In the genomic region with DNA sequence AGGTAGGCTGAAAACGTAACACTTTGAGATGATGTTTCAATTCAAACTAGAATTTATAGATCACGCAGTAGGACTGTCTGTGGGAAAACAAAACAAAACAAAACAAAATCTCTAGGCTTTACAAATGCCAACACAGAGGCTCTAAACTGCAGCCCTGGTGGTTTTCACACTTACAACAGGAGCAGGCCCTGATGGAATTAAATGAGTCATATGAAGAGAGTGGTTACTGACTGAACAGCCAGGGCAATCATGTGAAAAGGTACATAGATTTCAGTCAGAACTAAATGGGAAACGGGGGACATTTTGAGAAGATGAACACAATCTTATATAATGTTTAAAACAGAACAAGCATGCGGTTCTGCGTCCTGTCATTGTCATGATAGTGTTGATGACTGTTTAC, we compare ENCODE assay signal across 23 mouse cellular contexts.
A peak's percentile ranks its signal among the peaks of the same experiment; 100 is the strongest.
DNase-seq lines count a peak whose midpoint lies in the region; ATAC-seq and TF ChIP-seq lines count a peak whose summit lies in the region.
"Had no signal": no experiment of that assay in that cellular context is flagged by ENCODE, and none has a peak within 500 bp of the region (broad histone marks: within the 10 kb centered on the region; RNA-seq: fewer than 3 reads in every experiment).

No protein-coding gene starts in this region.

- TF ChIP-seq RAD21 in CH12.LX (IDR thresholded peaks at IDR 0.05; ENCODE audit: low read depth, low read length): no peak

- no peak for ATAC-seq in erythroblast, adult 5-6 weeks (replicated peaks; ENCODE audit: low FRiP score, poor library complexity, severe bottlenecking)
- ATAC-seq: activated CD4-positive, CD25-positive, alpha-beta regulatory T cell, adult 4 months; CD4-positive, CD25-positive, alpha-beta regulatory T cell, adult 4 months; Patski had no signal

- H3K36me3 ChIP-seq in CH12.LX (replicated peaks in 1 of 2; ENCODE audit: control insufficient read depth in 1 of 2, insufficient read depth in 1 of 2, low read length in 1 of 2): no peaks in the 10 kb centered on the region
- H3K36me3 ChIP-seq: G1E had no signal

- no peak overlapping the region for H3K4me2 ChIP-seq in CH12.LX (ENCODE audit: insufficient read depth, low read depth, poor library complexity, severe bottlenecking)

- no peak overlapping the region for H3K27ac ChIP-seq in CH12.LX (ENCODE audit: insufficient read depth, low read depth)

- dilution Hi-C loops in CH12.LX (cut with MboI; ENCODE audit: extremely low pct_ligation_motif_present, extremely low pct_unique_long_range_greater_than_20kb, low sequenced_read_pairs): no loop called here

- no peak for TF ChIP-seq POLR2A in CH12.LX (IDR thresholded peaks at IDR 0.05; ENCODE audit: low read depth, low read length)

- no peaks in the 10 kb centered on the region for H3K9me3 ChIP-seq in CH12.LX (replicated peaks; ENCODE audit: low read length)

- H3K79me2 ChIP-seq in CH12.LX (replicated peaks; ENCODE audit: control insufficient read depth, extremely low read depth, insufficient read depth, poor library complexity, severe bottlenecking): no peaks in the 10 kb centered on the region

- in situ Hi-C loops in CH12.LX (cut with MboI; ENCODE audit: low pct_ligation_motif_present, low pct_unique_long_range_greater_than_20kb, low sequenced_read_pairs): no loop called here

- no peak overlapping the region for H3K4me3 ChIP-seq in CH12.LX (replicated peaks in 1 of 3; ENCODE audit: low read depth in 2 of 3, low read length in 2 of 3, poor library complexity in 1 of 3)

- peak; percentile 39 for DNase-seq in CD4-positive helper T cell, adult 2 months (ENCODE audit: low read depth, low spot score)
- peak; percentile 74 for DNase-seq in CH12.LX (ENCODE audit: extremely low read depth)
- DNase-seq in induced T-regulatory cell, adult 2 months (ENCODE audit: low read depth): peak; percentile 25
- no peak for DNase-seq in kidney, adult 8-10 months
- DNase-seq in adrenal gland, adult 18-20 months (ENCODE audit: low spot score in 2 of 2): no peak
- DNase-seq: adrenal gland, adult 2 months; adrenal gland, adult 8-10 months; adrenal gland, postnatal 10 days; adrenal gland, postnatal 14 days; adrenal gland, postnatal 25 days; adrenal gland, postnatal 36 days; B cell, adult 2 months; cerebellum, adult 11 months; cerebellum, adult 11-12 months; cerebellum, adult 18-20 months; cerebellum, adult 2 months; cerebellum, adult 8-10 months; cerebellum, adult 9-10 months had no signal

- peaks cover 0 to 25% of the 10 kb centered on the region in 2 experiments; a peak in 2 of 4 replicates for H3K4me1 ChIP-seq in CH12.LX (ENCODE audit: control insufficient read depth in 1 of 2, insufficient read depth in 2 of 2)

- peak; percentile 83 for TF ChIP-seq EP300 in CH12.LX (IDR thresholded peaks at IDR 0.05; ENCODE audit: low read length)

- no peak for TF ChIP-seq CTCF in CH12.LX (conservative IDR thresholded peaks at IDR 0.05 in 1 of 2, IDR thresholded peaks at IDR 0.05 in 1 of 2; ENCODE audit: low read depth in 2 of 2, low read length in 2 of 2)

- no peak overlapping the region for H3K9ac ChIP-seq in CH12.LX (ENCODE audit: insufficient read depth, low read depth)

- no peaks in the 10 kb centered on the region for H3K27me3 ChIP-seq in CH12.LX (replicated peaks)
- H3K27me3 ChIP-seq: Patski had no signal

TF ChIP-seq in CH12.LX, 34 proteins besides CTCF, POLR2A, EP300 and RAD21:
- TF ChIP-seq JUND (conservative IDR thresholded peaks at IDR 0.05; ENCODE audit: low read depth, low read length): peak; percentile 38; the same call in 1 of the 2 replicates
- no peak for TF ChIP-seq JUN (IDR thresholded peaks at IDR 0.05; ENCODE audit: insufficient read depth, low read depth, low read length)
- no peak for TF ChIP-seq MAFK (IDR thresholded peaks at IDR 0.05; ENCODE audit: insufficient replicate concordance, low read length)
- TF ChIP-seq ZKSCAN1 (IDR thresholded peaks at IDR 0.05; ENCODE audit: borderline replicate concordance, low read depth, low read length): no peak
- TF ChIP-seq GABPA (IDR thresholded peaks at IDR 0.05; ENCODE audit: insufficient replicate concordance, low read depth, low read length): no peak
- TF ChIP-seq MEF2A (IDR thresholded peaks at IDR 0.05; ENCODE audit: borderline replicate concordance, low read depth, low read length): no peak
- TF ChIP-seq ETS1 (conservative IDR thresholded peaks at IDR 0.05; ENCODE audit: low read depth, low read length): 0 out of 2 replicates have a peak, but pooled peaks have one; percentile 14
- TF ChIP-seq CHD2 (IDR thresholded peaks at IDR 0.05; ENCODE audit: low read length): no peak
- no peak for TF ChIP-seq ZNF384 (IDR thresholded peaks at IDR 0.05; ENCODE audit: low read depth, low read length)
- no peak for TF ChIP-seq KAT2A (IDR thresholded peaks at IDR 0.05; ENCODE audit: insufficient replicate concordance, low read length)
- no peak for TF ChIP-seq USF1 (IDR thresholded peaks at IDR 0.05; ENCODE audit: low read depth, low read length)
- no peak for TF ChIP-seq SIN3A (IDR thresholded peaks at IDR 0.05; ENCODE audit: low read length)
- no peak for TF ChIP-seq HCFC1 (IDR thresholded peaks at IDR 0.05; ENCODE audit: low read depth, low read length)
- no peak for TF ChIP-seq CHD1 (IDR thresholded peaks at IDR 0.05; ENCODE audit: low read depth, low read length)
- no peak for TF ChIP-seq UBTF (IDR thresholded peaks at IDR 0.05; ENCODE audit: low read depth, low read length)
- TF ChIP-seq MAX (IDR thresholded peaks at IDR 0.05; ENCODE audit: low read length): no peak
- TF ChIP-seq NRF1 (IDR thresholded peaks at IDR 0.05; ENCODE audit: low read depth, low read length): no peak
- no peak for TF ChIP-seq SMC3 (IDR thresholded peaks at IDR 0.05; ENCODE audit: low read depth, low read length)
- TF ChIP-seq IRF4 (IDR thresholded peaks at IDR 0.05; ENCODE audit: low read depth, low read length): peak; percentile 69; the same call in 1 of the 2 replicates
- TF ChIP-seq BHLHE40 (IDR thresholded peaks at IDR 0.05; ENCODE audit: low read depth, low read length): no peak

Comparison
In these comparisons a context has a peak if more than half of its experiments do, and no peak if none do; other contexts are left out.
1. DNase-seq: peak in CD4-positive helper T cell, adult 2 months (single experiment), CH12.LX (single experiment) and induced T-regulatory cell, adult 2 months (single experiment); none in kidney, adult 8-10 months (0 of 2) and adrenal gland, adult 18-20 months (0 of 2).